Mouse (Mus musculus) heart, embryonic 12.5 days (tissue): ENCODE measurements at regions not wholly inside any gene's neighbourhood (a gene's known extent, or its start where the extent isn't known, plus 50 kb on each side); places are given as distances from the start of the nearest gene placed in this dataset.

Experiments
- ATAC-seq: fragments of 200-750 bp; cut with Nextera tagmentation; 2 replicates; pipeline ENCODE4 v1.8.0; 2017; ENCODE audit warnings: moderate TSS enrichment, moderate library complexity; ENCODE audit not compliant: insufficient number of reproducible peaks, low FRiP score
- H3K27ac ChIP-seq: fragments of 300-500 bp; sonication (generic); 2 replicates; pipeline ENCODE4 v1.5.1; 2016; ENCODE audit warnings: mild to moderate bottlenecking, moderate library complexity; ENCODE audit not compliant: poor library complexity, severe bottlenecking
- H3K27me3 ChIP-seq: fragments of 300-500 bp; sonication (generic); replicated peaks from 2 replicates; pipeline ENCODE4 v1.6.1; 2016; ENCODE audit warnings: mild to moderate bottlenecking, moderate library complexity
- H3K36me3 ChIP-seq: fragments of 300-500 bp; sonication (generic); 2 replicates; pipeline ENCODE4 v1.6.1; 2016; ENCODE audit warnings: mild to moderate bottlenecking, moderate library complexity
- H3K4me1 ChIP-seq: fragments of 300-500 bp; sonication (generic); replicated peaks from 2 replicates; pipeline ENCODE4 v1.6.1; 2016; ENCODE audit warnings: mild to moderate bottlenecking
- H3K4me2 ChIP-seq: fragments of 300-500 bp; sonication (generic); 2 replicates; pipeline ENCODE4 v1.6.1; 2016; ENCODE audit warnings: mild to moderate bottlenecking, moderate library complexity
- H3K4me3 ChIP-seq: fragments of 300-500 bp; sonication (generic); 2 replicates; pipeline ENCODE4 v1.5.1; 2016; ENCODE audit warnings: mild to moderate bottlenecking
- H3K9ac ChIP-seq: fragments of 300-500 bp; sonication (generic); 2 replicates; pipeline ENCODE4 v1.6.1; 2016; ENCODE audit warnings: mild to moderate bottlenecking, moderate library complexity
- H3K9me3 ChIP-seq: fragments of 300-500 bp; sonication (generic); replicated peaks from 2 replicates; pipeline ENCODE4 v1.6.1; 2016; ENCODE audit warnings: mild to moderate bottlenecking, moderate library complexity
- WGBS: fragments of 180-500 bp; shearing (Covaris S2); methylation state at CpG from one replicate; pipeline ENCODE4 v1.1.7; 2016; 5-methylcytosine and 5-hydroxymethylcytosine counted together

DNA sequence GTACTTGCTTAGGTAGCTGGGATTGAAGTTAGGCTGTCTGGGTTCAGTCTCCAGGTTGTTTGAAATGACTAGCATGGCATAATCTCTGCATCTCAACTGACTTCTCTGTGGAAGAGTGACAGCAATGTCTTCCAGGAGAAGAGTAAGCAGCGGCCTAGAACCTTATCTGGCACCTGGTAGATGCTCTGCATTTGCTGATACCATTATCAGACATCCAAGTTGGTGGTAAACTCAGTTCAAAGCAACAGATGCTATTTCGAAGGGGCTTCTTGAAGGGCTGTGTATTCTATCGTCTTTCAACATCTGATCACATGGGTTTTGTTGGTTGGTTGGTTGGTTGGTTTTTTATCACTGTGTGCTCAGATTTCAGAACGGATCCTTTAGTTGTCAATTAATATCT is 424.7 kb upstream of the Adgrl2 start:
- Histone ChIP-seq H3K36me3 (no peaks in the 10 kb centered on the region), H3K27ac (no peak overlapping the region), H3K4me2 (no peak overlapping the region), H3K27me3 (no peaks in the 10 kb centered on the region), H3K4me1 (no peaks in the 10 kb centered on the region), H3K9me3 (no peaks in the 10 kb centered on the region), H3K9ac (no peak overlapping the region), H3K4me3 (no peak overlapping the region)
- ATAC-seq: no peak
- 33% methylated on average over 4 of the region's 4 CpGs for WGBS

DNA sequence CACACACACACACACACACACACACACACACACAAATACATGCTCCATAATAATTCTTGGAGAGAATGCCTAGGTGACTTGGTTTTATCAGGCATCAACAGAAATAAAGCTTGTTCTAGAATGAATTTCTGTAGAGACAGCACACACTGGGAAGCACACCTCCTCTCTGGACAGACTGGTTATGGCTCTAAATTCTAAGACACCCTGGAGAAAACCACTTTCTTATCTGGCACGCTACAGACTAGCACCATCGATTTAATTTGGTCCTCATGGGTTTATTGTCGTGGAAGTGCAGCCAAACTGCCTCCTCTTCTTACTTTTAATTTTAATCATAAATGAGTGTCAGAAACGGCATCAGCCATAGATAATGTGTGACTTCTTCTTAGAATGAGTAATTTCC is 422.8 kb upstream of the Adgrl2 start:
- Histone ChIP-seq H3K4me2 (no peak overlapping the region), H3K27me3 (no peaks in the 10 kb centered on the region), H3K9me3 (no peaks in the 10 kb centered on the region), H3K27ac (no peak overlapping the region), H3K9ac (no peak overlapping the region), H3K36me3 (no peaks in the 10 kb centered on the region), H3K4me1 (no peaks in the 10 kb centered on the region; the same call in 1 of the 2 replicates), H3K4me3 (no peak overlapping the region)
- 75% methylated on average over 4 of the region's 4 CpGs for WGBS
- ATAC-seq: no peak

- H3K36me3 ChIP-seq: no peaks in the 10 kb centered on the region
- no peak overlapping the region for H3K4me2 ChIP-seq
- H3K27me3 ChIP-seq: no peaks in the 10 kb centered on the region
- no peak overlapping the region for H3K4me3 ChIP-seq
- 86% methylated on average over 2 of the region's 2 CpGs for WGBS
- H3K9me3 ChIP-seq: no peaks in the 10 kb centered on the region
- ATAC-seq: no peak
- peaks cover 7% of the 10 kb centered on the region; the same call in 1 of the 2 replicates for H3K4me1 ChIP-seq
- no peak overlapping the region for H3K27ac ChIP-seq
- no peak overlapping the region for H3K9ac ChIP-seq
Measured at GRCm38 (mm10) chr3:149410518-149410917, 420.2 kb upstream of the Adgrl2 start.

DNA sequence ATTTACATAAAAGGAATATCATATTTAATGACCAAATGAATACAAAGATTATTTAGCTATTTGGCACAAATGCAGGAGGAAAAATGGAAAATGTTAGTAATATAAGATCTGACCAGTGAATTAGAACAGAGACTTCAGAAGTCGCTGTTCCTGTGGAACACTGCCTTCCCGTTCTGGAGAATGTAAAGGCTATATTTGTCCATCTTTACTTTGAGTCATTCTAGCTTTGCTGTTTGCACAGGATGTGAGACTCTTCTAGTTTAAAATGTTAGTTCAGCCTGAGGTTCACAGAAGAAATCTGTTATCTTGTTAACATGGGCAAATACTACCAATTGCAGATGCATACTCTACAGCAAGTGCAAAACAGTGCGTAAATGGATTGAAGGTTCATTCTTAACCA is 418.5 kb upstream of the Adgrl2 start:
- Histone ChIP-seq H3K9me3 (no peaks in the 10 kb centered on the region), H3K27me3 (no peaks in the 10 kb centered on the region), H3K4me3 (no peak overlapping the region), H3K9ac (no peak overlapping the region), H3K36me3 (no peaks in the 10 kb centered on the region), H3K4me2 (no peak overlapping the region), H3K27ac (no peak overlapping the region), H3K4me1 (peaks cover 10% of the 10 kb centered on the region; the same call in 1 of the 2 replicates)
- WGBS: 69% methylated on average over 3 of the region's 3 CpGs
- ATAC-seq: no peak

GRCm38 (mm10) chr3:149405872-149406271 is 415.5 kb upstream of the Adgrl2 start:
- 65% methylated on average over 3 of the region's 3 CpGs for WGBS
- no peak overlapping the region for H3K27ac ChIP-seq
- no peak for ATAC-seq
- no peak overlapping the region for H3K9ac ChIP-seq
- no peak overlapping the region for H3K4me2 ChIP-seq
- no peak overlapping the region for H3K4me3 ChIP-seq
- H3K4me1 ChIP-seq: peaks cover 10% of the 10 kb centered on the region; the same call in 1 of the 2 replicates
- H3K36me3 ChIP-seq: no peaks in the 10 kb centered on the region
- no peaks in the 10 kb centered on the region for H3K27me3 ChIP-seq
- H3K9me3 ChIP-seq: no peaks in the 10 kb centered on the region

DNA sequence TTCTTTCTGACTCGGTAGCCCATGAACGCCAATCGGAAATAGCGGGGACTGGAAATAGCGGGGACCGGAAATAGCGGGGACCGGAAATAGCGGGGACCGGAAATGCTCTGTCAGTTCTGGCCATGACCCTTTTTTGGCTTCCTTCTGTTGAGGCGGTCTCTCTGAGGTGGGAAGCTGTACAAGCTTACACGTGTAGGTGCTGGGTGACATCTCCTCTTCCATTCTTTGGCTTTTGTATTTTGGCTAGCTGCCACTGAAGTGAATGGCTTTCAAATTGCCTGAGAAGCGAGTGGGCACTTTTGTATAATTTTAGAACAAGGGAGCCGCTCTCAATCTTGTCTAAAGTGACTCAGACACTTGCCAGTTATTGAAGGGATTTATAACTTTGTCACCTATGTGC is 414.3 kb upstream of the Adgrl2 start:
- H3K4me2 ChIP-seq: no peak overlapping the region
- no peaks in the 10 kb centered on the region for H3K36me3 ChIP-seq
- WGBS: 69% methylated on average over 14 of the region's 14 CpGs
- H3K9ac ChIP-seq: no peak overlapping the region
- ATAC-seq: no peak
- H3K4me3 ChIP-seq: no peak overlapping the region
- no peak overlapping the region for H3K27ac ChIP-seq
- no peaks in the 10 kb centered on the region for H3K9me3 ChIP-seq
- peaks cover 10% of the 10 kb centered on the region; the same call in 1 of the 2 replicates for H3K4me1 ChIP-seq
- no peaks in the 10 kb centered on the region for H3K27me3 ChIP-seq

- no peak for ATAC-seq
- H3K27ac ChIP-seq: no peak overlapping the region
- H3K4me1 ChIP-seq: peaks cover 8% of the 10 kb centered on the region; the same call in 1 of the 2 replicates
- H3K36me3 ChIP-seq: no peaks in the 10 kb centered on the region
- no peak overlapping the region for H3K9ac ChIP-seq
- H3K4me3 ChIP-seq: no peak overlapping the region
- no peak overlapping the region for H3K4me2 ChIP-seq
- H3K9me3 ChIP-seq: no peaks in the 10 kb centered on the region
- H3K27me3 ChIP-seq: no peaks in the 10 kb centered on the region
- WGBS: 83% methylated on average over 9 of the region's 9 CpGs
Measured at GRCm38 (mm10) chr3:149402496-149402895, 412.1 kb upstream of the Adgrl2 start.

GRCm38 (mm10) chr3:149395082-149395481 is 404.7 kb upstream of the Adgrl2 start:
- Histone ChIP-seq H3K9me3 (no peaks in the 10 kb centered on the region), H3K4me1 (no peaks in the 10 kb centered on the region), H3K27ac (no peak overlapping the region), H3K36me3 (no peaks in the 10 kb centered on the region), H3K4me3 (no peak overlapping the region), H3K4me2 (no peak overlapping the region), H3K9ac (no peak overlapping the region), H3K27me3 (no peaks in the 10 kb centered on the region)
- no peak for ATAC-seq
- 48% methylated on average over 4 of the region's 4 CpGs for WGBS

- H3K9ac ChIP-seq: no peak overlapping the region
- no peak for ATAC-seq
- no peak overlapping the region for H3K4me3 ChIP-seq
- no peak overlapping the region for H3K27ac ChIP-seq
- no peaks in the 10 kb centered on the region for H3K27me3 ChIP-seq
- H3K9me3 ChIP-seq: no peaks in the 10 kb centered on the region
- H3K36me3 ChIP-seq: no peaks in the 10 kb centered on the region
- WGBS: 72% methylated on average over 4 of the region's 4 CpGs
- H3K4me1 ChIP-seq: no peaks in the 10 kb centered on the region
- no peak overlapping the region for H3K4me2 ChIP-seq
Measured at GRCm38 (mm10) chr3:149393317-149394172, 403.2 kb upstream of the Adgrl2 start.

GRCm38 (mm10) chr3:149392164-149392563 is 401.8 kb upstream of the Adgrl2 start:
- no peak overlapping the region for H3K4me3 ChIP-seq
- WGBS: 85% methylated on average over 9 of the region's 9 CpGs
- no peaks in the 10 kb centered on the region for H3K27me3 ChIP-seq
- no peaks in the 10 kb centered on the region for H3K36me3 ChIP-seq
- H3K9ac ChIP-seq: no peak overlapping the region
- H3K4me2 ChIP-seq: no peak overlapping the region
- H3K9me3 ChIP-seq: no peaks in the 10 kb centered on the region
- no peak overlapping the region for H3K27ac ChIP-seq
- ATAC-seq: no peak
- 0 out of 2 replicates have a peak, but pooled peaks cover 3% of the 10 kb centered on the region for H3K4me1 ChIP-seq

GRCm38 (mm10) chr3:149387537-149387936 is 397.2 kb upstream of the Adgrl2 start:
- no peaks in the 10 kb centered on the region for H3K36me3 ChIP-seq
- no peak overlapping the region for H3K9ac ChIP-seq
- no peak for ATAC-seq
- H3K4me1 ChIP-seq: peaks cover 10% of the 10 kb centered on the region
- H3K27me3 ChIP-seq: no peaks in the 10 kb centered on the region
- H3K9me3 ChIP-seq: no peaks in the 10 kb centered on the region
- WGBS: 28% methylated on average over 3 of the region's 3 CpGs
- no peak overlapping the region for H3K4me3 ChIP-seq
- no peak overlapping the region for H3K27ac ChIP-seq
- no peak overlapping the region for H3K4me2 ChIP-seq

- H3K4me3 ChIP-seq: no peak overlapping the region
- H3K9ac ChIP-seq: no peak overlapping the region
- peaks cover 13% of the 10 kb centered on the region for H3K4me1 ChIP-seq
- no peak overlapping the region for H3K27ac ChIP-seq
- no peaks in the 10 kb centered on the region for H3K36me3 ChIP-seq
- no peak overlapping the region for H3K4me2 ChIP-seq
- H3K27me3 ChIP-seq: no peaks in the 10 kb centered on the region
- no peaks in the 10 kb centered on the region for H3K9me3 ChIP-seq
- ATAC-seq: peak; percentile 42; the same call in 1 of the 2 replicates
- 42% methylated on average over 2 of the region's 2 CpGs for WGBS
Measured at GRCm38 (mm10) chr3:149386027-149386426, 395.7 kb upstream of the Adgrl2 start.
